Mouse (Mus musculus) forebrain, embryonic 14.5 days (tissue): Measurements from ENCODE around the gene Il4i1. TPM values are rescaled to one million over a fixed set of nuclear protein-coding genes. Genes with fewer than 3 reads are reported as not detected.

Experiments used
- ATAC-seq: fragments of 200-750 bp; cut with Nextera tagmentation; 2 replicates; pipeline ENCODE4 v1.8.0; 2017; ENCODE audit warnings: mild to moderate bottlenecking, moderate library complexity
- DNase-seq: peaks from one replicate; pipeline ENCODE4 v3.0.0-alpha.2; 2015; ENCODE audit warnings: low spot score
- H3K27ac ChIP-seq: fragments of 300-500 bp; sonication (generic); 2 replicates; pipeline ENCODE4 v1.5.1; 2014; ENCODE audit warnings: low read depth, mild to moderate bottlenecking, control low read depth, low read length, moderate library complexity
- H3K27me3 ChIP-seq: fragments of 300-500 bp; sonication (generic); replicated peaks from 2 replicates; pipeline ENCODE4 v1.6.1; 2014; ENCODE audit warnings: low read length, control low read depth, mixed read lengths; ENCODE audit not compliant: control insufficient read depth, insufficient read depth
- H3K36me3 ChIP-seq: fragments of 300-500 bp; sonication (generic); 2 replicates; pipeline ENCODE4 v1.6.1; 2014; ENCODE audit warnings: low read length, control low read depth; ENCODE audit not compliant: control insufficient read depth, insufficient read depth
- H3K4me1 ChIP-seq: fragments of 300-500 bp; sonication (generic); 2 replicates; pipeline ENCODE4 v1.6.1; 2014; ENCODE audit warnings: antibody characterized with exemption, low read length, control low read depth; ENCODE audit not compliant: control insufficient read depth, insufficient read depth
- H3K4me2 ChIP-seq: fragments of 300-500 bp; sonication (generic); 2 replicates; pipeline ENCODE4 v1.6.1; 2014; ENCODE audit warnings: mild to moderate bottlenecking, control low read depth, low read length
- H3K4me3 ChIP-seq: fragments of 300-500 bp; sonication (generic); 2 replicates; pipeline ENCODE4 v1.5.1; 2014; ENCODE audit warnings: low read depth, low read length, control low read depth
- H3K9ac ChIP-seq: fragments of 300-500 bp; sonication (generic); 2 replicates; pipeline ENCODE4 v1.6.1; 2014; ENCODE audit warnings: mild to moderate bottlenecking, low read length, control low read depth, moderate library complexity
- H3K9me3 ChIP-seq: fragments of 300-500 bp; sonication (generic); replicated peaks from 2 replicates; pipeline ENCODE4 v1.6.1; 2016; ENCODE audit warnings: low read length, control low read depth, mixed read lengths; ENCODE audit not compliant: control insufficient read depth
- WGBS: fragments of 180-500 bp; shearing (Covaris S2); extraction: QIAGEN DNeasy Blood & Tissue Kit; methylation state at CpG from one replicate; pipeline ENCODE4 v1.1.7; 2014; 5-methylcytosine and 5-hydroxymethylcytosine counted together
- polyA plus RNA-seq: library from polyadenylated mRNA; unstranded; fragments of >200 nt; fragmentation: Nextera tagmentation; extraction: Ambion mirVana; gene quantifications from 2 replicates; pipeline ENCODE4 v1.2.1, GENCODE M21; 2014

Il4i1 gene
- polyA plus RNA-seq, 1 experiment from 2014 or later = 1.0 TPM

DNA sequence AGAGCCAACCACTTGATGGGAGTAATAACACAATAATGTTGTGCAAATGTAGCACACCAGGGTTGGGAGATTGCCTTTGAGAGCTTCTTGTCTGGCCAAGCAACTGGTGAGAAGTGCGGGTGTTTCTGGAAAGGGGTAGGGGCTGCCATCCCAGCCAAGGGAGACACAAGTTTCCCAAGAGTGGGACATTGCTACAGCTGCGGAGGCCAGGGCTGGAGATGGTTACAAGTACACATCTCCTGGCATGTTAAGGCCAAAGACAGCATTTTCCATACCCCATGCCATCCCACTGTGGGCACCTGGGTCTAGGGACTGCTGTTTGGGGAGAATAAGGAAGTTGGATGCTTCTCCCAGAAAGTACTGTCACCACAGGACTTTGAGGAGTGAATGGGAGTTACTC, 36.9 kb downstream of the Il4i1 start:
- Histone ChIP-seq H3K4me3 (no peak overlapping the region), H3K4me2 (no peak overlapping the region), H3K27ac (no peak overlapping the region), H3K9ac (no peak overlapping the region), H3K4me1 (peaks cover 30% of the 10 kb centered on the region), H3K36me3 (peaks cover 10% of the 10 kb centered on the region; the same call in 1 of the 2 replicates), H3K27me3 (no peaks in the 10 kb centered on the region), H3K9me3 (no peaks in the 10 kb centered on the region)
- ATAC-seq = no peak
- no peak for DNase-seq
- 100% methylated on average over 2 of the region's 2 CpGs for WGBS

- DNase-seq (no peak), ATAC-seq (no peak)
- Histone ChIP-seq H3K4me3 (peak overlapping the region; percentile 36), H3K27ac (peak overlapping the region; percentile 85), H3K9me3 (no peaks in the 10 kb centered on the region), H3K9ac (peak overlapping the region; percentile 74), H3K27me3 (no peaks in the 10 kb centered on the region), H3K4me2 (peak overlapping the region; percentile 76), H3K36me3 (peaks cover 10% of the 10 kb centered on the region; the same call in 1 of the 2 replicates), H3K4me1 (peaks cover 33% of the 10 kb centered on the region)
- 39% methylated on average over 26 of the region's 26 CpGs for WGBS
These were observed 37.6 kb downstream of the Il4i1 start for GRCm38 (mm10) chr7:44853596-44854355.

- Histone ChIP-seq H3K27me3 (no peaks in the 10 kb centered on the region), H3K4me2 (peak overlapping the region; percentile 76), H3K36me3 (peaks cover 10% of the 10 kb centered on the region; the same call in 1 of the 2 replicates), H3K9ac (peak overlapping the region; percentile 74), H3K4me1 (peaks cover 33% of the 10 kb centered on the region), H3K4me3 (peak overlapping the region; percentile 36), H3K9me3 (no peaks in the 10 kb centered on the region), H3K27ac (peak overlapping the region; percentile 85)
- 2% methylated on average over 45 of the region's 45 CpGs for WGBS
- DNase-seq = peak; percentile 73
- peak; percentile 22 for ATAC-seq
These were observed 38.3 kb downstream of the Il4i1 start for GRCm38 (mm10) chr7:44854356-44855031.

DNA sequence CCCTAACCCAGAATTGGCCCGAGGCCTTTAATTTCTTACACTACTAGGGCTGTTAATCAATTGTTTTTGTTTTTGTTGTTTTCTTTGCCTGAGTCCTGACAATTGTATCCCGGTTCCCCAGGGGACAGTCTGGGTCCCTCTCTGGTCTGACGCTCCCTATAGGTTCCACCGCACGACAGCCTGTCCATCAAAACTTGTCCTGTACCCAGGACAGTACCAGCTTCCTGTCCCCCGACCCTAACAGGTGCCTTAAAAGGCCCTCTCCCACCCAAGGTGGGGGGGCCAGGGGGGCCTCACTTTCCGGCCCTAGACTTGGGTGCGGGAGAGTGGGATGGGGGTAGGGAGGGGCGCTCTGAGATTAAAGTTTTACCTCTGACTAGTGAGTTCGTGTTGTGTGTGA, 38.8 kb downstream of the Il4i1 start:
- ATAC-seq (no peak), DNase-seq (no peak)
- Histone ChIP-seq H3K9ac (peak overlapping the region; percentile 74), H3K27ac (peak overlapping the region; percentile 85), H3K27me3 (no peaks in the 10 kb centered on the region), H3K4me1 (peaks cover 33% of the 10 kb centered on the region), H3K4me2 (peak overlapping the region; percentile 76), H3K36me3 (peaks cover 10% of the 10 kb centered on the region; the same call in 1 of the 2 replicates), H3K4me3 (peak overlapping the region; percentile 36), H3K9me3 (no peaks in the 10 kb centered on the region)
- 35% methylated on average over 10 of the region's 10 CpGs for WGBS

GRCm38 (mm10) chr7:44856265-44856916, 40.2 kb downstream of the Il4i1 start:
- DNase-seq = no peak
- no peaks in the 10 kb centered on the region for H3K27me3 ChIP-seq
- WGBS = 69% methylated on average over 9 of the region's 9 CpGs
- no peaks in the 10 kb centered on the region for H3K9me3 ChIP-seq
- H3K36me3 ChIP-seq = peaks cover 12% of the 10 kb centered on the region; the same call in 1 of the 2 replicates
- H3K4me2 ChIP-seq = peak overlapping the region; percentile 86
- peaks cover 26% of the 10 kb centered on the region for H3K4me1 ChIP-seq
- ATAC-seq = no peak
- H3K9ac ChIP-seq = peak overlapping the region; percentile 84
- H3K27ac ChIP-seq = peak overlapping the region; percentile 87
- H3K4me3 ChIP-seq = peak overlapping the region; percentile 72

DNA sequence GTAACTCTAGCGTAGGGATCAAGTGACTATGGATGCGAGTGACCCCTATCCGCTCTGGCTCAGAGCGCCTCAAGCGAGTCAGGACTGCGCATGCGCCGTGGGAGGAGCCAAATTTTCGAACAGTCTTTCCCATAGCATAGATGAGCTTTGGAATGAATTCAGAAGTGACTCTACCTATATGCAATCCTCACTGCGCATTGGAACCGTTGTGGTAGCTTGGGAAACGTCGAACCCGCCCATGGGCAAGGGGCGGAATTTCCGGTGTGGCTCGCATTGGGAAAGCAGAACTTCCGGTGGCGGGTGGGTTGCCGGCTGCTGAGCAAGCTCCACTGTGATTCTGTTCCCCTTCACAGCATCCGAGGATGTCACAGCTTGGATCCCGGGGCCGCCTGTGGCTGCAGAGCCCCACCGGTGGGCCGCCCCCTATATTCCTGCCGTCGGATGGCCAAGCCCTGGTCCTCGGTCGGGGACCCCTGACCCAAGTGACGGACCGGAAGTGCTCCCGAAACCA, 40.9 kb downstream of the Il4i1 start, which contains the start of gene Pnkp:
Gene Pnkp, plus strand, starts transcription at position 98 of the 511 bp plus-strand sequence.
- DNase-seq = peak; percentile 96
- Histone ChIP-seq H3K27me3 (no peaks in the 10 kb centered on the region), H3K36me3 (peaks cover 19% of the 10 kb centered on the region), H3K4me1 (peaks cover 26% of the 10 kb centered on the region), H3K9ac (peak within 1 kb of the TSS; percentile 84), H3K4me3 (peak within 1 kb of the TSS; percentile 72), H3K4me2 (peak within 1 kb of the TSS; percentile 86), H3K27ac (peak within 1 kb of the TSS; percentile 87), H3K9me3 (no peaks in the 10 kb centered on the region)
- peak; percentile 73 for ATAC-seq
- under 1% methylated on average over 31 of the region's 32 CpGs for WGBS

DNA sequence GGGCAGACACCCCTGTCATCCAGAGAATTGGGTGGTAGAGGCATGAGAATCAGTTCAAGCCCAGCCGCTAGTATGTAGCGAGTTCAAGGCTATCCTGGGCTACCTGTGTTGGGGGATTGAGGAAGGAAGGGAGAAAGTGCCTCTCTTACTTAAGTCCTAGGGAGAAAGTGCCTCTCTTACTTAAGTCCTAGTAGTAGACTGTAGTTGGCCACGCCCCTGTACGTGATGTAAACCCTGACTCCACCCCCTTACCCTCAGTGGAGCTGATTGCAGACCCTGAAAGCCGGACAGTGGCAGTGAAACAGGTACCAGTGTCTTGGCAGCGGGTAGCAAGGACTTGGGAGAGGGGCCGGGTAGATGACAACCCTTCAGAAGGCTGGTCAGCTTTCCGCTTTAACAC, 41.7 kb downstream of the Il4i1 start:
- Histone ChIP-seq H3K9me3 (no peaks in the 10 kb centered on the region), H3K4me3 (peak overlapping the region; percentile 72), H3K9ac (peak overlapping the region; percentile 84), H3K27me3 (no peaks in the 10 kb centered on the region), H3K36me3 (peaks cover 21% of the 10 kb centered on the region), H3K27ac (no peak overlapping the region), H3K4me2 (peak overlapping the region; percentile 86), H3K4me1 (peaks cover 26% of the 10 kb centered on the region)
- 30% methylated on average over 8 of the region's 8 CpGs for WGBS
- DNase-seq = no peak
- ATAC-seq = no peak

DNA sequence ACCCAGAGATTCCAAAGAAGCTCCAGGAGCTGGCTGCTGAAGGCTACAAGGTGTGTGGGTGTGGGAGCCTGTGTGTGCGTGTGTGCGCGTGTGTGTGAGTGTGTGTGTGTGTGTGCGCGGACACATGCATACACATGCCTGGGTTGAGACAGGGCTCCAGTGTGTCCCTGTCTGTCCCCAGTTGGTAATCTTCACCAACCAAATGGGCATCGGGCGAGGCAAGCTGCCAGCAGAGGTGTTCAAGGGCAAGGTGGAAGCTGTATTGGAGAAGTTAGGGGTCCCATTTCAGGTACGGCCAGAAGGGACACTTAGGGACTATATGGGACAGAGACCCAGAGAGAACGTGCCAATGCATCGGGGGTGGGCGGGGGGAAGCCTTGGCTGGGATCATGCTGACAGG, 43.7 kb downstream of the Il4i1 start:
- no peak overlapping the region for H3K27ac ChIP-seq
- ATAC-seq = no peak
- 90% methylated on average over 11 of the region's 11 CpGs for WGBS
- no peaks in the 10 kb centered on the region for H3K27me3 ChIP-seq
- no peak for DNase-seq
- no peak overlapping the region for H3K9ac ChIP-seq
- peaks cover 37% of the 10 kb centered on the region for H3K36me3 ChIP-seq
- no peaks in the 10 kb centered on the region for H3K9me3 ChIP-seq
- peaks cover 15% of the 10 kb centered on the region for H3K4me1 ChIP-seq
- no peak overlapping the region for H3K4me2 ChIP-seq
- H3K4me3 ChIP-seq = no peak overlapping the region
